Mouse (Mus musculus): ENCODE results near the gene Chfr. TPM values are rescaled to one million over a fixed set of nuclear protein-coding genes. Genes with fewer than 3 reads are reported as not detected.

Chfr gene
- 16.7 and 16.9 TPM in 2 replicates for polyA plus RNA-seq (2015; fragmentation: Nextera tagmentation; extraction: Ambion mirVana)

GRCm38 (mm10) chr5:110135293-110136086, at the start of gene Chfr:
Gene Chfr (plus strand): TSS chr5:110135842.

GRCm38 (mm10) chr5:110094030-110094846, 41.4 kb upstream of the Chfr start, which contains the start of gene Gm35315:
Gene Gm35315 (minus strand): TSS chr5:110094420.

GRCm38 (mm10) chr5:110099656-110100580, 35.7 kb upstream of the Chfr start, which contains the start of gene Plcxd1:
Gene Plcxd1 (plus strand): TSS chr5:110099969.

GRCm38 (mm10) chr5:110107581-110108304, 27.9 kb upstream of the Chfr start, which contains the start of gene Gtpbp6:
Gene Gtpbp6 (minus strand): TSS chr5:110108197.

GRCm38 (mm10) chr5:110109991-110110441, 25.6 kb upstream of the Chfr start, which contains the start of gene Zfp605:
Gene Zfp605 (plus strand): TSS chr5:110110092.

GRCm38 (mm10) chr5:110176362-110177020, 40.8 kb downstream of the Chfr start, which contains the start of gene Golga3:
Gene Golga3 (plus strand): TSS chr5:110176701.

Other genes with a start within 250 kb of the Chfr start
- 0.33 and 0.36 TPM in 2 replicates for gene Gm15446, start 212.4 kb upstream of the Chfr start, polyA plus RNA-seq (2015; fragmentation: Nextera tagmentation; extraction: Ambion mirVana)
- 11.1 TPM in 2 replicates for gene Zfp932, start 139.3 kb upstream of the Chfr start, polyA plus RNA-seq (2015; fragmentation: Nextera tagmentation; extraction: Ambion mirVana)
- 1.2 and 1.3 TPM in 2 replicates for gene Gm17655, start 63.3 kb upstream of the Chfr start, polyA plus RNA-seq (2015; fragmentation: Nextera tagmentation; extraction: Ambion mirVana)
- gene Gm35315, start 41.4 kb upstream of the Chfr start, polyA plus RNA-seq (2015; fragmentation: Nextera tagmentation; extraction: Ambion mirVana) = 0.07 and 0.22 TPM in 2 replicates
- 0.41 and 0.63 TPM in 2 replicates for gene Plcxd1, start 35.9 kb upstream of the Chfr start, polyA plus RNA-seq (2015; fragmentation: Nextera tagmentation; extraction: Ambion mirVana)
- gene Gtpbp6, start 27.6 kb upstream of the Chfr start, polyA plus RNA-seq (2015; fragmentation: Nextera tagmentation; extraction: Ambion mirVana) = 16.2 and 18.0 TPM in 2 replicates
- 1.5 and 2.1 TPM in 2 replicates for gene Zfp605, start 25.8 kb upstream of the Chfr start, polyA plus RNA-seq (2015; fragmentation: Nextera tagmentation; extraction: Ambion mirVana)
- 12.1 and 13.1 TPM in 2 replicates for gene Golga3, start 40.9 kb downstream of the Chfr start, polyA plus RNA-seq (2015; fragmentation: Nextera tagmentation; extraction: Ambion mirVana)
- gene Ankle2, start 95.2 kb downstream of the Chfr start, polyA plus RNA-seq (2015; fragmentation: Nextera tagmentation; extraction: Ambion mirVana) = 14.5 and 15.8 TPM in 2 replicates
- 29.3 and 29.9 TPM in 2 replicates for gene Pgam5, start 134.1 kb downstream of the Chfr start, polyA plus RNA-seq (2015; fragmentation: Nextera tagmentation; extraction: Ambion mirVana)
- 31.1 and 31.2 TPM in 2 replicates for gene Pxmp2, start 150.3 kb downstream of the Chfr start, polyA plus RNA-seq (2015; fragmentation: Nextera tagmentation; extraction: Ambion mirVana)
- gene Pole, start 150.5 kb downstream of the Chfr start, polyA plus RNA-seq (2015; fragmentation: Nextera tagmentation; extraction: Ambion mirVana) = 3.4 and 3.5 TPM in 2 replicates
- gene P2rx2, start 207.4 kb downstream of the Chfr start, polyA plus RNA-seq (2015; fragmentation: Nextera tagmentation; extraction: Ambion mirVana) = not detected in 2 replicates
- not detected in 2 replicates for gene Lrcol1, start 208.9 kb downstream of the Chfr start, polyA plus RNA-seq (2015; fragmentation: Nextera tagmentation; extraction: Ambion mirVana)